Mouse (Mus musculus): ENCODE measurements around the gene Setd5. TPM values are rescaled to one million over a fixed set of nuclear protein-coding genes. Genes with fewer than 3 reads are reported as not detected.

Setd5 gene
- total RNA-seq, 2 experiments from 2014 or later = 22.0 to 23.4 TPM

GRCm38 (mm10) chr6:113184866-113185525 lies 107.8 kb downstream of the Setd5 start:
- no peak for DNase-seq (ENCODE audit: low spot score)

GRCm38 (mm10) chr6:113193765-113194460 lies 116.7 kb downstream of the Setd5 start:
- DNase-seq (ENCODE audit: low spot score) = no peak

GRCm38 (mm10) chr6:113194517-113194840 lies 117.3 kb downstream of the Setd5 start:
- DNase-seq (ENCODE audit: low spot score) = no peak

GRCm38 (mm10) chr6:113194841-113195595 lies 117.9 kb downstream of the Setd5 start, which contains the start of gene Lhfpl4:
Lhfpl4 (minus strand) TSS chr6:113195384.
- DNase-seq (ENCODE audit: low spot score) = no peak

- DNase-seq (ENCODE audit: low spot score) = no peak
Measured at GRCm38 (mm10) chr6:113195596-113195992, 118.4 kb downstream of the Setd5 start.

Other genes starting within 250 kb of the Setd5 start
- gene Srgap3, start 130.1 kb upstream of the Setd5 start, total RNA-seq (2021) = 1 to 10 TPM in 1 of 2 experiments, under 1 TPM in 1; 0.71 to 1.1 TPM
- 10 to 100 TPM; 14.2 to 14.5 TPM for gene Thumpd3, start 31.1 kb upstream of the Setd5 start, total RNA-seq (2021)
- under 1 TPM; 0.32 to 0.55 TPM for gene Lhfpl4, start 118.0 kb downstream of the Setd5 start, total RNA-seq (2021)
- gene Mtmr14, start 160.5 kb downstream of the Setd5 start, total RNA-seq (2021) = 10 to 100 TPM; 12.5 to 14.2 TPM
- under 1 TPM in 1 of 2 experiments, not detected in 1; 0.26 TPM for gene Cpne9, start 204.9 kb downstream of the Setd5 start, total RNA-seq (2021)
- 1 to 10 TPM; 9.7 to 9.8 TPM for gene Brpf1, start 229.8 kb downstream of the Setd5 start, total RNA-seq (2021)
- gene Ogg1, start 249.6 kb downstream of the Setd5 start, total RNA-seq (2021) = 1 to 10 TPM; 5.6 to 5.8 TPM

Data from gastrocnemius, adult 18-20 months (tissue).